Mouse (Mus musculus) thymus, postnatal 10 days (tissue): Measurements from ENCODE around the gene Olfml2b.

Source experiments
- DNase-seq, 2 experiments: peaks; one replicate each; pipeline ENCODE4 v3.0.0; 2021; ENCODE audit warnings: low spot score in 2 of 2

The Olfml2b gene

DNA sequence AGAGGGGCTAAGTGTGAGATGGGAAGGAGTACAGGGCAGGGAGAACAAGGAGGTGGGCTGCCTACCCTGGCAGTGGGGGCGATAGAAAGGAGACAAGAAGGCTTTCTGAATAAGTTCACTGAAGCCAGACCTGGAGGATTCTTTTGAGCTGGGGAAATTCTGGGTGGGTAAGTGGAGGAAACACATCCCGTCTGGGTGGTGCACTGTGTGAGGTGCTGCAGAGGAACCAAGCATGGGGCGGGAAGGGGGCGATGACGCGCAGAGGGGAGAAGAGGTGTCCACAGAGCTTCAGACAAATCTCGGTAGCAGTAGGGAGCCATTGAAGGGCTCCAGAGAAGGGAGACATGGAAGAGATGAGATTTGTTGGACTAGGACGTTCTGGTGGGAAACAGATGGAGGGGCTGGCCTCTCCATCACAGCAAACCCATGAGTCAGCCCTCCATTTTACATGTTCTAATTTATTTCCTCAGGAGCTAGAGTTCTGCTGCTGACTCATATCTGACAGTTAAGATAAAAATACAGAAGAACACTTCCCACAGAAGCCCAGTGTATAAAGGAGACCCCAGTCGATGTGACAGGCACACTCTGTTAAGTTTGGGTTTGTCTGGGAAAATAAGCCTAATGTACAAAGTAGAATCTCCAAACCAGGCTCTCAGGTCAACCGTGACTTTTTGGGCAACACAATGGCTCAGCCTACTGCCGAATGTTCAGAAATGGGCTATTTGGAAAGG lies 87.7 kb downstream of the Olfml2b start:
- no peak for DNase-seq
